13 mouse cellular contexts compared by ENCODE assay signal in the genomic region with DNA sequence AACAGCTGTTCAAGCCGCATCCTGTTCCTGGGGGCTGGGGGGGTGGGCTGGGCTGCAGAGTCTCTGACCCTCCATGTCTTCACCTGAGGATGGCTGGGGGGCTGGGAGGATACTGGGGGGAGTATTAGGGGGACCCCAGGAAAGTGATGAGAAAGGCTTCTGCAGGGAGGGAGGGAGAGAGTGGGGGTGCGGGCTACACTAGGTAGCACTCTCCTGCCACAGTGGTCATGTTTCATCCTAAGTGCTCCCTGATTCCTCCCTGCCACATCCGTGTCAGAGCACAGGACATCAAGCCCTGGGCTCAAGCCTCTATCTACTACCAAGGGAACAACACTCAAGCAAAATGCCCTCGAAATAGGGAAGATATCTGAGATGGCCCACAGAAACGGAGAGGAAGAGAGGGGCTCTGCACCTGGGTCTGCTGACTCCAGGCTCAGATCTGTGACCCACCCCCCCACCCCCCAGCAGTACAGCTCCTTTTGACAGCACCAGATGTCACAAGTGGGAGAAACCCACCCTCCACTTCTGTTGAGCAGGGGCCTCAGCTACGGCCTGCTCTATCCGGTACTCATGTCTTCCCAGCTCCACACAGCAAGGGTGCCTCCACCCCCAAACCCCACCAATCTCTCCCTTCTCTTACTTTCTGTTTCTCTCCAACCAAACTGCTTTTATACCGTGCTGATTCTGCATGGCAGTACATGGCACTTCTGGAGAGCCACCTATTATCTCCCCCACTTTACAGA.
DNase-seq lines count a peak whose midpoint lies in the region; ATAC-seq and TF ChIP-seq lines count a peak whose summit lies in the region.
"Had no signal": no experiment of that assay in that cellular context is flagged by ENCODE, and none has a peak within 500 bp of the region (broad histone marks: within the 10 kb centered on the region; RNA-seq: fewer than 3 reads in every experiment).

No protein-coding gene starts in this region.

- H3K27me3 ChIP-seq in hindbrain, embryonic 16.5 days (replicated peaks; ENCODE audit: control insufficient read depth, insufficient read depth, low read length) = no peaks in the 10 kb centered on the region
- H3K27me3 ChIP-seq in midbrain, embryonic 16.5 days (ENCODE audit: control insufficient read depth, insufficient read depth, low read depth, low read length) = no peaks in the 10 kb centered on the region
- H3K27me3 ChIP-seq in cerebellum, adult 2 months (ENCODE audit: control insufficient read depth, insufficient read depth, low read length) = no peaks in the 10 kb centered on the region

- TF ChIP-seq POLR2A in cerebellum, adult 2 months (IDR thresholded peaks at IDR 0.05; ENCODE audit: borderline replicate concordance, insufficient read depth, low read length) = no peak

- H3K4me1 ChIP-seq in hindbrain, embryonic 16.5 days (ENCODE audit: control insufficient read depth, insufficient read depth, low read depth, low read length) = peaks cover 20% of the 10 kb centered on the region
- no peaks in the 10 kb centered on the region for H3K4me1 ChIP-seq in midbrain, embryonic 16.5 days (ENCODE audit: control insufficient read depth, insufficient read depth, low read length)
- H3K4me1 ChIP-seq in cerebellum, adult 2 months (ENCODE audit: control insufficient read depth, insufficient read depth, low read length) = peaks cover 43% of the 10 kb centered on the region
- H3K4me1 ChIP-seq: heart, embryonic 15.5 days had no signal

- peak overlapping the region; percentile 66 for H3K27ac ChIP-seq in layer of hippocampus, adult 2 months
- H3K27ac ChIP-seq in hindbrain, embryonic 16.5 days (ENCODE audit: low read depth, low read length) = peak overlapping the region; percentile 25; the same call in 1 of the 2 replicates
- 0 out of 2 replicates have a peak overlapping the region, but pooled peaks have one; percentile 19 for H3K27ac ChIP-seq in midbrain, embryonic 16.5 days (ENCODE audit: low read length)
- no peak overlapping the region for H3K27ac ChIP-seq in cerebellum, adult 2 months (ENCODE audit: insufficient read depth, low read length)
- H3K27ac ChIP-seq: heart, embryonic 15.5 days had no signal

- H3K9ac ChIP-seq in hindbrain, embryonic 16.5 days (ENCODE audit: low read depth, low read length) = no peak overlapping the region
- H3K9ac ChIP-seq in midbrain, embryonic 16.5 days (ENCODE audit: low read depth, low read length) = no peak overlapping the region
- H3K9ac ChIP-seq: heart, embryonic 15.5 days had no signal

- DNase-seq in layer of hippocampus, adult 2 months (ENCODE audit: low spot score in 2 of 2) = no peak
- no peak for DNase-seq in layer of hippocampus, postnatal 25 days (ENCODE audit: extremely low spot score in 1 of 2, low spot score in 1 of 2)
- DNase-seq in thymus, postnatal 10 days (ENCODE audit: low spot score in 2 of 2) = peak; percentile 60 to 65
- no peak for DNase-seq in left cerebral cortex, adult 18-20 months (ENCODE audit: low spot score in 2 of 2)
- no peak for DNase-seq in heart, adult 18-20 months
- DNase-seq in cerebellum, adult 2 months = no peak
- DNase-seq: B cell, adult 2 months; cerebellum, postnatal 25 days had no signal

- H3K9me3 ChIP-seq in hindbrain, embryonic 16.5 days (ENCODE audit: control insufficient read depth, low read length) = no peaks in the 10 kb centered on the region
- H3K9me3 ChIP-seq in midbrain, embryonic 16.5 days (replicated peaks; ENCODE audit: control insufficient read depth, low read length, poor library complexity, severe bottlenecking) = no peaks in the 10 kb centered on the region
- H3K9me3 ChIP-seq: heart, embryonic 15.5 days had no signal

- no peak for TF ChIP-seq CTCF in layer of hippocampus, adult 2 months (conservative IDR thresholded peaks at IDR 0.05)
- no peak for TF ChIP-seq CTCF in cerebellum, adult 2 months (IDR thresholded peaks at IDR 0.05; ENCODE audit: borderline replicate concordance, insufficient read depth, low read depth, low read length)

- H3K4me2 ChIP-seq in hindbrain, embryonic 16.5 days (ENCODE audit: low read length) = no peak overlapping the region
- H3K4me2 ChIP-seq in midbrain, embryonic 16.5 days (ENCODE audit: low read length) = no peak overlapping the region
- H3K4me2 ChIP-seq: heart, embryonic 15.5 days; liver, embryonic 11.5 days had no signal

- H3K4me3 ChIP-seq in layer of hippocampus, adult 2 months = no peak overlapping the region
- H3K4me3 ChIP-seq in hindbrain, embryonic 16.5 days (ENCODE audit: low read length) = no peak overlapping the region
- no peak overlapping the region for H3K4me3 ChIP-seq in midbrain, embryonic 16.5 days (ENCODE audit: low read depth, low read length)
- no peak overlapping the region for H3K4me3 ChIP-seq in cerebellum, adult 2 months (replicated peaks; ENCODE audit: insufficient read depth, low read depth, low read length)
- H3K4me3 ChIP-seq: erythroblast, embryonic 14.5 days; heart, embryonic 15.5 days had no signal

- no peaks in the 10 kb centered on the region for H3K36me3 ChIP-seq in hindbrain, embryonic 16.5 days (ENCODE audit: control insufficient read depth, insufficient read depth, low read length)
- no peaks in the 10 kb centered on the region for H3K36me3 ChIP-seq in midbrain, embryonic 16.5 days (ENCODE audit: control insufficient read depth, insufficient read depth, low read length)
- H3K36me3 ChIP-seq: heart, embryonic 15.5 days had no signal

- WGBS in hindbrain, embryonic 16.5 days = 67% methylated on average over 8 of the region's 8 CpGs
- WGBS in midbrain, embryonic 16.5 days = 65% methylated on average over 8 of the region's 8 CpGs
- 75% methylated on average over 8 of the region's 8 CpGs for WGBS in cerebellum, adult 2 months

- peak; percentile 35; the same call in 1 of the 2 replicates for ATAC-seq in hindbrain, embryonic 16.5 days
- peak; percentile 16; the same call in 1 of the 2 replicates for ATAC-seq in midbrain, embryonic 16.5 days

Comparison
In these comparisons a context has a peak if more than half of its experiments do, and no peak if none do; other contexts are left out.
1. DNase-seq: peak in thymus, postnatal 10 days (2 of 2); none in layer of hippocampus, adult 2 months (0 of 2), layer of hippocampus, postnatal 25 days (0 of 2), left cerebral cortex, adult 18-20 months (0 of 2), heart, adult 18-20 months (0 of 2) and cerebellum, adult 2 months (0 of 2).